Mouse (Mus musculus): ENCODE measurements at regions not wholly inside any gene's neighbourhood (a gene's known extent, or its start where the extent isn't known, plus 50 kb on each side); places are given as distances from the start of the nearest gene placed in this dataset.
A peak's percentile ranks its signal among the peaks of the same experiment; 100 is the strongest.
"Not testable (repeated sequence)": the region's sequence is repeated elsewhere in the genome, so short reads cannot be mapped to it uniquely, and the experiment has no call there.

- H3K4me3 ChIP-seq (replicated peaks; ENCODE audit: extremely low read depth, low read depth, low read length): not testable (repeated sequence)
- 70% methylated on average over 4 of the region's 4 CpGs for WGBS
Measured at GRCm38 (mm10) chr7:59797212-59797611, 207.6 kb downstream of the Snurf start.

DNA sequence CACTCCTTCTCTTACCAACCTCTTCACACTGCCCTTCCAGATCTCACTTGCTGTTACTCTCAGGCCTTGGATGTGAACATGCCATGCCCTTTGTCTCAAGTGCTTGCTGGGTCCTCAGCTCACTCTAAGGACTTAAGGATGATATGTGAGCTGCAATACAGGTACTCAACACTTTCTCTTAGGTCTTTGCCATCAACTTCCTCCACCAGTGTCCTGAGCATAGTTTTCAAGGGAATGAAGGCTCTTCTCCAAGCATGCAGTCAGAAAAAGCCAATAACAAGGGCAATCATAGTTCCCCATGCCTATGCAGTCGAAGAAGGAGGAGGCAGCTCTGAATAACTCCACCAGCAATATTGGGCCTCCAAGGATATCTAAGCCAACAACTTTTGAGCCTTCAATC lies 235.1 kb downstream of the Snurf start:
- not testable (repeated sequence) for H3K4me1 ChIP-seq (ENCODE audit: control insufficient read depth, insufficient read depth, low read length); H3K4me3 ChIP-seq (replicated peaks; ENCODE audit: extremely low read depth, low read depth, low read length)
- peak; percentile 5 for DNase-seq
- WGBS: 59% methylated on average over 1 of the region's 1 CpGs

More at GRCm38 (mm10) chr7:59797212-59797611, 207.6 kb downstream of the Snurf start:
- not testable (repeated sequence) for H3K4me1 ChIP-seq (ENCODE audit: control insufficient read depth, insufficient read depth, low read length); DNase-seq

DNA sequence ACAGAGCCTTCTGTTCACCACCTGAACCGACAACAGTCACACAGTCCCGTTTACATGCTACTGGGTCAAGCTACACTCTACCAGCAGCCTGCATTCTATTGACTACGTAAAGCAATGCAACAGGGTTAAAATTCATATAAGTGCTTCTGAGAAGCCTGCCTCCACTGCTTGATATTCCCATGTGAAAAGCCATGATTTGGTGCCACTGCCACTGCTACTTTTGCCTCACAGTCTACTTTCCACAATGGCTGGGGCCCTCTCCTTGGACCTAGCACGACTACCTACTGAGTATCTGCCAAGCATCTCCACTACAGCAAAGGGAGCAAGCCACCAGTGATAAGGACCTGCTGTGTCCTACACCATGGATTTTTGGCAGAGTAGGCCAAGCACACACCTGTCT lies 236.2 kb downstream of the Snurf start:
- WGBS: 64% methylated on average over 2 of the region's 4 CpGs
- H3K4me3 ChIP-seq (replicated peaks; ENCODE audit: extremely low read depth, low read depth, low read length); H3K4me1 ChIP-seq (ENCODE audit: control insufficient read depth, insufficient read depth, low read length): not testable (repeated sequence)
- peak; percentile 3 for DNase-seq

- not testable (repeated sequence) for H3K4me1 ChIP-seq (ENCODE audit: control insufficient read depth, insufficient read depth, low read length); H3K4me3 ChIP-seq (replicated peaks; ENCODE audit: extremely low read depth, low read depth, low read length)
- DNase-seq: peak; percentile 2
- WGBS: 54% methylated on average over 1 of the region's 1 CpGs
Measured at GRCm38 (mm10) chr7:59767325-59767724, 237.5 kb downstream of the Snurf start.
